Mouse (Mus musculus): ENCODE results near the gene Ptpn22.
A peak's percentile ranks its signal among the peaks of the same experiment; 100 is the strongest.

DNA sequence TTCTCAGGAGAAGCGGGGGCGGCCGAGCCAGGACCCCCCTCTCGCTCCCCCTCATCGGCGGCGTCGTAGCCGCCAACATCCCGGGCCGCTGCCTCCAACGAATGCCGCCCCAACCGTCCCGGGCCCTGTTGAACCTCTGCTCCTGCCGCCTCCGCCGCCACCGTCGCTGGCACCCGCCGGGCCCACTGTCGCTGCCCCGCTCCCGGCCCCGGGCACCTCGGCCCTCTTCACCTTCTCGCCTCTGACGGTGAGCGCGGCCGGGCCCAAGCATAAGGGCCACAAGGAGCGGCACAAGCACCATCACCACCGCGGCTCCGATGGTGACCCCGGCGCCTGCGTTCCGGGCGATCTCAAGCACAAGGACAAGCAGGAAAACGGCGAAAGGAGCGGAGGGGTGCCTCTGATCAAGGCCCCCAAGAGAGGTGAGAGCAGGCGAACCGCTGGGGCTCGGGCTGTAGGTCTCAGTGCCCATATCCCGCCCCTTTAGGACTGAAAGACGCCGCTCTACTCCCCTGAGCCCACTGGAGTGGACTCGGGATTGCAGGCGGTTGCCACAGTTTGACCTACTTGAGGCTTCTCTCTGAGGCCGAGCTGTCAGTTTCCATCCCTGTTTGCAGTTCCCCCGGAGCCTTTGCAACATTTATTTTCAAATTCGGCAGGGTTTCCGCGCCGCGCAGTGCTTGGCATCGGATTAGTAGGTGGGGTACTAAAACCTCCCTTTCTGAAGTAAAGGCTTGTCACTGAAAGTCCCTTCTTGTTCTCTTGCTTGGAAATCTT, 55.3 kb downstream of the Ptpn22 start:
- peak; percentile 32; the same call in 1 of the 2 replicates for TF ChIP-seq CTCF (IDR thresholded peaks at IDR 0.05; ENCODE audit: borderline replicate concordance, control insufficient read depth, extremely low read depth, insufficient read depth, low read length, poor library complexity)
- no peak for TF ChIP-seq POLR2A (IDR thresholded peaks at IDR 0.05; ENCODE audit: control insufficient read depth, extremely low read depth, insufficient read depth, low read length, poor library complexity)

All from thymus, adult 2 months (tissue).